Mouse (Mus musculus) C2C12 (cell line): ENCODE results near the gene Dusp9. TPM values are rescaled to one million over a fixed set of nuclear protein-coding genes. Genes with fewer than 3 reads are reported as not detected.
A peak's percentile ranks its signal among the peaks of the same experiment; 100 is the strongest.

Source experiments
- H3K27me3 ChIP-seq: one replicate; pipeline ENCODE4 v1.6.1; 2011; ENCODE audit not compliant: control insufficient read depth, insufficient read depth, insufficient read length
- H3K36me3 ChIP-seq: one replicate; pipeline ENCODE4 v1.6.1; 2011; ENCODE audit not compliant: control insufficient read depth, insufficient read depth
- H3K4me3 ChIP-seq: one replicate; pipeline ENCODE4 v1.5.1; 2011; ENCODE audit warnings: mild to moderate bottlenecking, control low read depth; ENCODE audit not compliant: poor library complexity, insufficient read depth, severe bottlenecking
- H3K79me2 ChIP-seq: one replicate; pipeline ENCODE4 v1.6.1; 2011; ENCODE audit not compliant: control insufficient read depth, insufficient read depth
- H3K79me3 ChIP-seq: one replicate; pipeline ENCODE4 v1.6.1; 2011; ENCODE audit warnings: low read depth, control low read depth
- H3ac ChIP-seq: one replicate; pipeline ENCODE3; 2011; ENCODE audit warnings: low read depth; ENCODE audit not compliant: control insufficient read depth, insufficient read length
- CEBPB ChIP-seq: IDR thresholded peaks from one replicate; pipeline ENCODE4 v1.6.1; 2011; ENCODE audit warnings: low read depth, mild to moderate bottlenecking, control low read depth, moderate library complexity
- CTCF ChIP-seq: IDR thresholded peaks from one replicate; pipeline ENCODE4 v1.5.1; 2011; ENCODE audit not compliant: control insufficient read depth, insufficient read depth, insufficient read length
- FOSL1 ChIP-seq: IDR thresholded peaks from one replicate; pipeline ENCODE4 v1.8.0; 2011; ENCODE audit warnings: mild to moderate bottlenecking, low read length; ENCODE audit not compliant: poor library complexity, insufficient read depth, severe bottlenecking
- MAX ChIP-seq: IDR thresholded peaks from one replicate; pipeline ENCODE4 v1.6.1; 2011; ENCODE audit warnings: mild to moderate bottlenecking, control low read depth
- MYOD1 ChIP-seq: IDR thresholded peaks from one replicate; pipeline ENCODE4 v1.6.1; 2011; ENCODE audit warnings: low read depth; ENCODE audit not compliant: control insufficient read depth, insufficient read length
- MYOG ChIP-seq: IDR thresholded peaks from one replicate; pipeline ENCODE4 v1.6.1; 2011; ENCODE audit not compliant: control insufficient read depth, insufficient read length; ENCODE audit errors: extremely low read depth
- USF1 ChIP-seq: IDR thresholded peaks from one replicate; pipeline ENCODE4 v1.6.1; 2011; ENCODE audit warnings: low read depth, mild to moderate bottlenecking, control low read depth, moderate library complexity
- polyA plus RNA-seq: library from polyadenylated mRNA; unstranded; fragments of >200 nt; fragmentation: generic; extraction: Trizol; gene quantifications from one replicate; pipeline ENCODE4 v1.2.1, GENCODE M21; 2012; ENCODE audit warnings: missing spikeins

Dusp9 gene
- polyA plus RNA-seq, 1 experiment = 22.3 TPM

GRCm38 (mm10) chrX:73639901-73640469 lies 766 bp downstream of the Dusp9 start:
- TF ChIP-seq MYOD1 (no peak), MAX (no peak), USF1 (no peak), CTCF (no peak), FOSL1 (no peak), CEBPB (no peak), MYOG (no peak)
- Histone ChIP-seq H3K79me3 (no peaks in the 10 kb centered on the region), H3ac (no peak overlapping the region), H3K36me3 (no peaks in the 10 kb centered on the region), H3K4me3 (peak overlapping the region; percentile 30), H3K27me3 (peaks cover 15% of the 10 kb centered on the region), H3K79me2 (no peaks in the 10 kb centered on the region)

- Histone ChIP-seq H3K79me2 (no peaks in the 10 kb centered on the region), H3K36me3 (no peaks in the 10 kb centered on the region), H3ac (no peak overlapping the region), H3K79me3 (no peaks in the 10 kb centered on the region), H3K4me3 (no peak overlapping the region), H3K27me3 (no peaks in the 10 kb centered on the region)
- no peak for TF ChIP-seq MYOG
- no peak for TF ChIP-seq CTCF
- no peak for TF ChIP-seq FOSL1
- TF ChIP-seq CEBPB = no peak
- TF ChIP-seq USF1 = no peak
- TF ChIP-seq MYOD1 = no peak
- no peak for TF ChIP-seq MAX
These were observed 5.9 kb downstream of the Dusp9 start for GRCm38 (mm10) chrX:73645121-73645520.

- Histone ChIP-seq H3K4me3 (no peak overlapping the region), H3K79me2 (no peaks in the 10 kb centered on the region), H3K36me3 (no peaks in the 10 kb centered on the region), H3K79me3 (no peaks in the 10 kb centered on the region), H3K27me3 (no peaks in the 10 kb centered on the region), H3ac (no peak overlapping the region)
- TF ChIP-seq MYOG (no peak), FOSL1 (peak; percentile 20), MYOD1 (peak; percentile 50)
These were observed 11.7 kb downstream of the Dusp9 start for GRCm38 (mm10) chrX:73650869-73651268.

- no peaks in the 10 kb centered on the region for H3K79me2 ChIP-seq
- H3K27me3 ChIP-seq = no peaks in the 10 kb centered on the region
These were observed 14.2 kb downstream of the Dusp9 start for GRCm38 (mm10) chrX:73653392-73653791.

GRCm38 (mm10) chrX:73654177-73654576 lies 15.0 kb downstream of the Dusp9 start:
- H3K79me2 ChIP-seq = no peaks in the 10 kb centered on the region
- no peak overlapping the region for H3ac ChIP-seq
- H3K4me3 ChIP-seq = no peak overlapping the region
- H3K36me3 ChIP-seq = no peaks in the 10 kb centered on the region
- H3K27me3 ChIP-seq = no peaks in the 10 kb centered on the region
- no peaks in the 10 kb centered on the region for H3K79me3 ChIP-seq
- TF ChIP-seq MAX = no peak
- TF ChIP-seq CEBPB = no peak
- peak; percentile 90 for TF ChIP-seq CTCF
- TF ChIP-seq USF1 = no peak
- TF ChIP-seq MYOD1 = no peak
- TF ChIP-seq FOSL1 = no peak
- no peak for TF ChIP-seq MYOG

More at GRCm38 (mm10) chrX:73653392-73653791, 14.2 kb downstream of the Dusp9 start:
- Histone ChIP-seq H3K4me3 (no peak overlapping the region), H3K79me3 (no peaks in the 10 kb centered on the region), H3K36me3 (no peaks in the 10 kb centered on the region), H3ac (no peak overlapping the region)
- no peak for TF ChIP-seq MYOD1
- no peak for TF ChIP-seq CTCF
- no peak for TF ChIP-seq MYOG
- TF ChIP-seq MAX = no peak
- no peak for TF ChIP-seq FOSL1
- no peak for TF ChIP-seq CEBPB
- no peak for TF ChIP-seq USF1

- Histone ChIP-seq H3K4me3 (no peak overlapping the region), H3K36me3 (no peaks in the 10 kb centered on the region), H3K79me3 (no peaks in the 10 kb centered on the region), H3K79me2 (no peaks in the 10 kb centered on the region), H3K27me3 (peaks cover 5% of the 10 kb centered on the region), H3ac (no peak overlapping the region)
- TF ChIP-seq CTCF (peak; percentile 32), MYOD1 (no peak)
These were observed 16.3 kb downstream of the Dusp9 start for GRCm38 (mm10) chrX:73655529-73655928.
